Mouse (Mus musculus) hindlimb bud, embryonic 11.5 days (tissue): Measurements from ENCODE around the gene Jmjd7.

Experiments used
- DNase-seq: peaks from one replicate; pipeline ENCODE4 v3.0.0-alpha.2; 2012; ENCODE audit warnings: low read depth, low spot score; ENCODE audit errors: extremely low spot score

Jmjd7 gene

GRCm38 (mm10) chr2:120026984-120027949 lies at the start of gene Jmjd7, which contains the start of gene Gm28042:
Gene Jmjd7, plus strand, starts transcription at chr2:120027483.
Gene Gm28042, plus strand, starts transcription at chr2:120027493.
- DNase-seq: no peak

- DNase-seq: no peak
These were observed 46.8 kb upstream of the Jmjd7 start for GRCm38 (mm10) chr2:119980343-119980986.

GRCm38 (mm10) chr2:119981631-119982030 lies 45.7 kb upstream of the Jmjd7 start:
- DNase-seq: no peak

- DNase-seq: no peak
These were observed 41.4 kb upstream of the Jmjd7 start for GRCm38 (mm10) chr2:119985871-119986270.

GRCm38 (mm10) chr2:119986369-119986768 lies 40.9 kb upstream of the Jmjd7 start:
- DNase-seq: no peak

- DNase-seq: no peak
These were observed 39.8 kb upstream of the Jmjd7 start for GRCm38 (mm10) chr2:119987441-119987840.

- DNase-seq: no peak
These were observed 38.3 kb upstream of the Jmjd7 start for GRCm38 (mm10) chr2:119988952-119989351.

- no peak for DNase-seq
These were observed 36.4 kb upstream of the Jmjd7 start for GRCm38 (mm10) chr2:119990881-119991280.

GRCm38 (mm10) chr2:119992349-119992748 lies 34.9 kb upstream of the Jmjd7 start:
- no peak for DNase-seq

- DNase-seq: no peak
These were observed 33.8 kb upstream of the Jmjd7 start for GRCm38 (mm10) chr2:119993515-119993914.

- DNase-seq: no peak
These were observed 32.4 kb upstream of the Jmjd7 start for GRCm38 (mm10) chr2:119994839-119995238.

- DNase-seq: peak; percentile 18
These were observed 31.6 kb upstream of the Jmjd7 start for GRCm38 (mm10) chr2:119995391-119996281.

GRCm38 (mm10) chr2:119997354-119997753 lies 29.9 kb upstream of the Jmjd7 start:
- no peak for DNase-seq

- DNase-seq: no peak
These were observed 27.6 kb upstream of the Jmjd7 start for GRCm38 (mm10) chr2:119999731-120000130.

- no peak for DNase-seq
These were observed 26.2 kb upstream of the Jmjd7 start for GRCm38 (mm10) chr2:120000882-120001584.

GRCm38 (mm10) chr2:120001956-120002355 lies 25.3 kb upstream of the Jmjd7 start:
- no peak for DNase-seq

- DNase-seq: no peak
These were observed 23.3 kb upstream of the Jmjd7 start for GRCm38 (mm10) chr2:120003970-120004369.

GRCm38 (mm10) chr2:120006696-120007095 lies 20.6 kb upstream of the Jmjd7 start:
- DNase-seq: no peak

GRCm38 (mm10) chr2:120007680-120008210 lies 19.5 kb upstream of the Jmjd7 start:
- no peak for DNase-seq

GRCm38 (mm10) chr2:120008672-120009071 lies 18.6 kb upstream of the Jmjd7 start:
- no peak for DNase-seq
